Mouse (Mus musculus) urinary bladder, postnatal 4 days (tissue): Measurements from ENCODE around the gene Dock10.

Experiments used
- DNase-seq, 2 experiments: peaks; one replicate each; pipeline ENCODE4 v3.0.0; 2021 to 2022; ENCODE audit warnings: low spot score in 2 of 2

Gene Dock10

DNA sequence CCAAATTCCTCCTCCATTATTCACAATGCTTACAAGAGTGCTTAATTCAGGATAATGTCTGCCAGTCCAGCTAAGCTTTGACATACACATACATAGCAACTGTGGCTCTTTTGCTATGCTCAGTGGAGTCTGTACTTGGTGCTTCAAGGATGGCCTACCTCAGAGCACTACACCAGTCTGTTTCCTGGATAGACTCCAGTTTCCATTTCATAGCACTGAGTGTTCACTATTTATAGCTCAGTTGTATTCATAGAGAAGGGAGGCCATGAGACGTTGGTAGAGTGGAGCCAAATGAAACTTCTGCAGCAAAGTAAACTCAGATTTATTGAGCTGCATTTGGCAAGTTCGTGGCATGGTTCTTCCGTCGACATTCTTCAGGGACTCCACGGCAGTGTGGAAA, 274.9 kb downstream of the Dock10 start:
- no peak for DNase-seq

GRCm38 (mm10) chr1:80474942-80475341, 283.4 kb downstream of the Dock10 start:
- DNase-seq: no peak

- no peak for DNase-seq
These were observed 285.9 kb downstream of the Dock10 start for GRCm38 (mm10) chr1:80472395-80472794.

- DNase-seq: no peak
These were observed 297.0 kb downstream of the Dock10 start, which contains the start of gene Gm45261 for GRCm38 (mm10) chr1:80461348-80461747. Gm45261 (minus strand) TSS chr1:80461448.

GRCm38 (mm10) chr1:80459923-80460322, 298.4 kb downstream of the Dock10 start:
- DNase-seq: no peak

- DNase-seq: no peak
These were observed 298.9 kb downstream of the Dock10 start for GRCm38 (mm10) chr1:80459477-80459876.

GRCm38 (mm10) chr1:80453971-80454370, 304.4 kb downstream of the Dock10 start:
- no peak for DNase-seq

DNA sequence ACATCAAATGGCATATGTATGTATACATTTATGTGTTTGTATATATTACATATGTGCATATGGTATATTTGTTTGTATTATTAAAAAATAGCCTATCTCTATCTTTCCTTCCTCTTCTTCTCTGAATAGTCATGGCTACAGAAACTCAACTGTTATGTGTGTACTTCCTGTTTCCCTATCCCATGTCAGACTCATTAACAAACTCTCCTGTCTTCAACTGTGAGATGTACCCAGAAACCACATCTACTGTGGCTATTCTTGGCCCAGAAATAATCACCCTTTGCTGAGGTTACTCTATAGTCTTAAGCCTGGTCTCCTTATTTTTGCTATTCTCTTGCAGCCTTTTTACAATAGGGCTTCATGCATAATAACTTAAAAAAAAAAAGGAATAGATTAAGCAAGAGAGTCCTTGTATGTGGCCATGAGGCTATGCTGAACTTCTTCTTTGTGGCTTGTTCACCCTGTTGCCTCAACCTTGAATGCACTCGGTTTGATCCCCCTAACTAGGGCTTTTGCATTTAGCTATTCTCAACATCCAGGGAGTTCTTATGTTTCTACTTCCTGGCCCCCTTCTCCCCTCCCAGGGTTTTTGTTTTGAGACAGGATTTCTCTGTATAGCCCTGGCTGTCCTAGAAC, 306.3 kb downstream of the Dock10 start:
- no peak for DNase-seq
